Mouse (Mus musculus) liver, embryonic 13.5 days (tissue): ENCODE measurements around the gene Cds1. TPM values are rescaled to one million over a fixed set of nuclear protein-coding genes. Genes with fewer than 3 reads are reported as not detected.

Experiments used
- ATAC-seq: fragments of 200-750 bp; cut with Nextera tagmentation; 2 replicates; pipeline ENCODE4 v1.8.0; 2017; ENCODE audit warnings: low read depth, mild to moderate bottlenecking, moderate number of reproducible peaks, moderate library complexity
- DNase-seq: peaks from one replicate; pipeline ENCODE4 v3.0.0; 2022
- H3K27ac ChIP-seq: fragments of 300-500 bp; sonication (generic); 2 replicates; pipeline ENCODE4 v1.5.1; 2015; ENCODE audit warnings: moderate library complexity, mild to moderate bottlenecking, inconsistent platforms
- H3K27me3 ChIP-seq: fragments of 300-500 bp; sonication (generic); 2 replicates; pipeline ENCODE4 v1.6.1; 2015; ENCODE audit warnings: mild to moderate bottlenecking, inconsistent platforms
- H3K36me3 ChIP-seq: fragments of 300-500 bp; sonication (generic); 2 replicates; pipeline ENCODE4 v1.6.1; 2015; ENCODE audit warnings: mild to moderate bottlenecking, inconsistent platforms
- H3K4me1 ChIP-seq: fragments of 300-500 bp; sonication (generic); replicated peaks from 2 replicates; pipeline ENCODE4 v1.6.1; 2015; ENCODE audit warnings: inconsistent platforms
- H3K4me2 ChIP-seq: fragments of 300-500 bp; sonication (generic); 2 replicates; pipeline ENCODE4 v1.6.1; 2015; ENCODE audit warnings: inconsistent platforms, mild to moderate bottlenecking, moderate library complexity
- H3K4me3 ChIP-seq: fragments of 300-500 bp; sonication (generic); replicated peaks from 2 replicates; pipeline ENCODE4 v1.5.1; 2015; ENCODE audit warnings: mild to moderate bottlenecking, inconsistent platforms
- H3K9ac ChIP-seq: fragments of 300-500 bp; sonication (generic); 2 replicates; pipeline ENCODE4 v1.6.1; 2015; ENCODE audit warnings: mild to moderate bottlenecking, inconsistent platforms
- H3K9me3 ChIP-seq: fragments of 300-500 bp; sonication (generic); replicated peaks from 2 replicates; pipeline ENCODE4 v1.6.1; 2016; ENCODE audit warnings: inconsistent platforms
- WGBS: fragments of 180-500 bp; shearing (Covaris S2); methylation state at CpG from one replicate; pipeline ENCODE4 v1.1.7; 2015; ENCODE audit not compliant: insufficient replicate concordance; 5-methylcytosine and 5-hydroxymethylcytosine counted together
- polyA plus RNA-seq: library from polyadenylated mRNA; unstranded; fragments of >200 nt; fragmentation: Nextera tagmentation; extraction: Ambion mirVana; gene quantifications from 2 replicates; pipeline ENCODE4 v1.2.1, GENCODE M21; 2015

The Cds1 gene
- polyA plus RNA-seq, 1 experiment from 2014 or later = 0.27 TPM

GRCm38 (mm10) chr5:101776528-101776927 lies 11.6 kb downstream of the Cds1 start:
- H3K27me3 ChIP-seq = peaks cover 3% of the 10 kb centered on the region; the same call in 1 of the 2 replicates
- H3K4me2 ChIP-seq = no peak overlapping the region
- no peaks in the 10 kb centered on the region for H3K9me3 ChIP-seq
- WGBS = 76% methylated on average over 8 of the region's 8 CpGs
- no peaks in the 10 kb centered on the region for H3K36me3 ChIP-seq
- H3K4me3 ChIP-seq = no peak overlapping the region
- H3K4me1 ChIP-seq = no peaks in the 10 kb centered on the region
- ATAC-seq (no peak), DNase-seq (no peak)
- H3K27ac ChIP-seq = no peak overlapping the region
- H3K9ac ChIP-seq = no peak overlapping the region

- 82% methylated on average over 15 of the region's 15 CpGs for WGBS
These were observed 14.5 kb downstream of the Cds1 start for GRCm38 (mm10) chr5:101779376-101779863.

DNA sequence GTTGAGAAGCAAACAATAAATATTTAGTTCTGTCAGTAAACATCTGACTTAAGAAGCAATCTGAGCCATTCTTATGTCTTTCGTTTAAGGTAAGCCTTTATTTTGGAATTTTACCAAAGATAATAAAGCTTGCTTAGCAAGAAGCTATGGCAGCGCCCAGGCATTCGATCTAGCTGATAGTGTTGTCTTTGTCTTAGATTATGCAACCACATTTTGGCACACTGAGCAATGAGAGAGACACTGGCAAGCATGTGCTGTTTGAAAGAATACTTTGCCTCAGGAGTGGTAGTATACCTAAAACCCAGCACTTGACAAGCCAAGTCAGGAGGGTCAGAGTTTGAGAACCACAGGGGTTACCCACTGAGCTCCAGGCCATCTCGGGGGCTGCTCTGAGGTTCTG lies 16.0 kb downstream of the Cds1 start:
- H3K4me1 ChIP-seq = no peaks in the 10 kb centered on the region
- H3K27me3 ChIP-seq = no peaks in the 10 kb centered on the region
- H3K4me2 ChIP-seq = no peak overlapping the region
- no peak for DNase-seq
- no peak overlapping the region for H3K9ac ChIP-seq
- WGBS = 63% methylated on average over 4 of the region's 4 CpGs
- H3K27ac ChIP-seq = no peak overlapping the region
- H3K9me3 ChIP-seq = no peaks in the 10 kb centered on the region
- no peaks in the 10 kb centered on the region for H3K36me3 ChIP-seq
- no peak overlapping the region for H3K4me3 ChIP-seq
- ATAC-seq = no peak

More at GRCm38 (mm10) chr5:101779376-101779863, 14.5 kb downstream of the Cds1 start:
- no peak overlapping the region for H3K27ac ChIP-seq
- no peaks in the 10 kb centered on the region for H3K36me3 ChIP-seq
- H3K4me2 ChIP-seq = no peak overlapping the region
- no peak overlapping the region for H3K4me3 ChIP-seq
- no peak overlapping the region for H3K9ac ChIP-seq
- DNase-seq (no peak), ATAC-seq (no peak)
- no peaks in the 10 kb centered on the region for H3K4me1 ChIP-seq
- H3K27me3 ChIP-seq = no peaks in the 10 kb centered on the region
- no peaks in the 10 kb centered on the region for H3K9me3 ChIP-seq

GRCm38 (mm10) chr5:101784328-101784727 lies 19.4 kb downstream of the Cds1 start:
- H3K27ac ChIP-seq = no peak overlapping the region

GRCm38 (mm10) chr5:101784787-101785186 lies 19.9 kb downstream of the Cds1 start:
- DNase-seq = no peak
- no peak overlapping the region for H3K4me3 ChIP-seq
- ATAC-seq = no peak
- no peaks in the 10 kb centered on the region for H3K36me3 ChIP-seq
- 65% methylated on average over 2 of the region's 2 CpGs for WGBS
- H3K9ac ChIP-seq = no peak overlapping the region
- no peaks in the 10 kb centered on the region for H3K9me3 ChIP-seq
- H3K27ac ChIP-seq = no peak overlapping the region
- no peaks in the 10 kb centered on the region for H3K27me3 ChIP-seq
- H3K4me2 ChIP-seq = no peak overlapping the region
- H3K4me1 ChIP-seq = no peaks in the 10 kb centered on the region

More at GRCm38 (mm10) chr5:101784328-101784727, 19.4 kb downstream of the Cds1 start:
- Histone ChIP-seq H3K9ac (no peak overlapping the region), H3K36me3 (no peaks in the 10 kb centered on the region), H3K9me3 (no peaks in the 10 kb centered on the region), H3K27me3 (no peaks in the 10 kb centered on the region), H3K4me3 (no peak overlapping the region), H3K4me2 (no peak overlapping the region), H3K4me1 (no peaks in the 10 kb centered on the region)
- DNase-seq (no peak), ATAC-seq (no peak)
- 64% methylated on average over 3 of the region's 3 CpGs for WGBS

DNA sequence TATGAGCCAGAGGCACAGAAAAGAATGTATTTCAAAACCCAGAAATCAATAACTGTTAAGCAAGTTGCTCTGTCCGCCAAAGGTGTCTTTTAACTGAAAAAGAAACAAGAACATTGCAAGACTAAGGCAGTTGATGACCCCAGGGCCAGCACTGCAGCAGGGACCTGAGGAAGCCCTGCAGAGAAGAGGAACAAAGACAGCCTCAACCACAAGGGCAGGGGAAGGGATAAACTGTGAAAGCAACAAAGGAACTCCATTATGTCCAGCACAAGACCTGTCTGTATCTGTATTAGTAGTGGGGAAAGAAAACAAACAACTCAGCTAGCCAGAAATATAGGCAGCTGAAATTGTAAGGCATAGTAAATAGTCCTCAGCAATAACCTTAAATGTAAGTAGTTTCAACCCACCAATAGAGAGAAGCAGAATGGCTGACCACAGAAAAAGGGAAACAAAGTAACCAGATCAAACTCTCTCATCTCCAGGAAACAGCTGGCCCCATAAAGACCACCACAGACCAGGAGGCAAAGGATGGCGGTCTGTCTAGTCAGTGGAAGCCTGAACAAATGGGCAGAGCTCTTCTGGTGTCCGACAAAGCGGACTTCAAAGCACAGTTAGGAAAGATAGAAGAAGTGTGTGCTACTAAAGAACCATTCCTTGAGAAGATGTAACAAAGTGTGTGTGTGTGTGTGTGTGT lies 21.1 kb downstream of the Cds1 start:
- ATAC-seq = no peak
- Histone ChIP-seq H3K9me3 (no peaks in the 10 kb centered on the region), H3K4me3 (no peak overlapping the region), H3K4me1 (no peaks in the 10 kb centered on the region), H3K27ac (no peak overlapping the region), H3K36me3 (no peaks in the 10 kb centered on the region), H3K27me3 (no peaks in the 10 kb centered on the region), H3K4me2 (no peak overlapping the region), H3K9ac (no peak overlapping the region)
- 12% methylated on average over 4 of the region's 4 CpGs for WGBS
- no peak for DNase-seq

- no peak overlapping the region for H3K4me3 ChIP-seq
- H3K9ac ChIP-seq = no peak overlapping the region
- no peaks in the 10 kb centered on the region for H3K27me3 ChIP-seq
- H3K27ac ChIP-seq = no peak overlapping the region
- no peak for ATAC-seq
- H3K36me3 ChIP-seq = no peaks in the 10 kb centered on the region
- H3K4me2 ChIP-seq = no peak overlapping the region
- no peaks in the 10 kb centered on the region for H3K4me1 ChIP-seq
- DNase-seq = no peak
- H3K9me3 ChIP-seq = no peaks in the 10 kb centered on the region
These were observed 24.8 kb downstream of the Cds1 start for GRCm38 (mm10) chr5:101789770-101790169.

DNA sequence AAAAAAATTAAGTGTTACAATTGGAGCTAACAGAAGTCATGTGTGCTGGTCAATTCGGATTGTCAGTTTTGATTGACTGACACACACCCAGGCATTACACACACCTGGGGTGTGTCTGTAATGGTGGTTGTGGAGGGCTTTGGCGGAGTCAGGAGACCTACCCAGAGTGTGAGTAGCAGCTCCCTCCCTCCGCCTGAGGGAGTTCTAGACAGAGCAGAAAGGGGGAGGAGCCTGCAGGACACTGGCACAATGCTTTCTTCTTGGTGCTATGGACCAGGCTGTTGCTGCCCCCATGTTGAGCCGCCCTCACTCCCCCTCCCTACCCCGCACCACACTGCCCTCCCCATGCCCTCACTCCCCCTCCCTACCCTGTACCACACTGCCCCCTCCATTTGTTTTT lies 25.6 kb downstream of the Cds1 start:
- 61% methylated on average over 5 of the region's 5 CpGs for WGBS
- DNase-seq = no peak
- H3K4me3 ChIP-seq = no peak overlapping the region
- H3K36me3 ChIP-seq = no peaks in the 10 kb centered on the region
- H3K9me3 ChIP-seq = no peaks in the 10 kb centered on the region
- ATAC-seq = no peak
- H3K27me3 ChIP-seq = no peaks in the 10 kb centered on the region
- no peak overlapping the region for H3K27ac ChIP-seq
- no peaks in the 10 kb centered on the region for H3K4me1 ChIP-seq
- H3K4me2 ChIP-seq = no peak overlapping the region
- no peak overlapping the region for H3K9ac ChIP-seq

DNA sequence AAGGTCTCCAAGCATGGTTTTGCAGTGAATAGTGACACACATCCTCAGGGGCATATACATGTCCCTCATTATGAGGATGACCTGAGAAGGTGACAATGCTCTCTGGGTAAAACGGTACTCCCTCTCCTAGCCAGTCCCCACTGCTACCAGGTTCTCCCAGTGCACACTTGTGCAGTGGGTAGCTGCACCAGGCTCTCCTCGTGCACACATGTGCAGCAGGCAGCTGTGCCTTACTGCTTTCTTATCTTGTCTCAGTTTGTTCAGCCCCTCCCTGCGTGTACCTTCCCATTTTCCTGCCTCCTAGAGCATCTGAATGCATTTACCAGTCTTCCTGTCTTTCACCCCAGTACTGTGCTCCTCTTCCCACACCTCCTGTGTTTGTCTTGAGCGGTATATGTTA lies 27.7 kb downstream of the Cds1 start:
- ATAC-seq (no peak), DNase-seq (no peak)
- H3K4me3 ChIP-seq = no peak overlapping the region
- no peak overlapping the region for H3K9ac ChIP-seq
- H3K27ac ChIP-seq = no peak overlapping the region
- 27% methylated on average over 4 of the region's 4 CpGs for WGBS
- H3K27me3 ChIP-seq = no peaks in the 10 kb centered on the region
- H3K4me2 ChIP-seq = no peak overlapping the region
- H3K36me3 ChIP-seq = no peaks in the 10 kb centered on the region
- H3K4me1 ChIP-seq = no peaks in the 10 kb centered on the region
- no peaks in the 10 kb centered on the region for H3K9me3 ChIP-seq

DNA sequence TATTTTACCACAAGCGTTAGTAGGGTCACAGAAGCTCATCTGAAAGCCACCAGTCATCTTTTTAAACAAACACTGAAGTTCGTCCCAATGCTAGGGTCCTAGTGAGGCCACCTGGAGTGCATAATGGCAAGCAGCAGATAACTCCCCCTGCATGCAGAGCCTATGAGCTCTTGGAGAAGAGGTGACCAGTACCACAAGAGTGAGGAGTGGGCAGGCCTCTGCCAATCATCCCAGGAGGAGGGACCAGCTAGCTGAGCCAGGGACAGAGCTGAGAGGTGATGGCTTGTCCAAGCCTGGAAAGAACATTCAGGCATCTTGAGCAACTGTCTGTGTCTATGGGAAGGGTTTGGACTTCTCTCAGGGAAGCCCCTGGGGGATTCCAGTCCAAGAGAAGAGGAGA lies 37.0 kb downstream of the Cds1 start:
- Histone ChIP-seq H3K9ac (no peak overlapping the region), H3K27me3 (no peaks in the 10 kb centered on the region), H3K36me3 (no peaks in the 10 kb centered on the region), H3K9me3 (0 out of 2 replicates have a peak, but pooled peaks cover 6% of the 10 kb centered on the region), H3K4me3 (no peak overlapping the region), H3K4me2 (no peak overlapping the region), H3K4me1 (no peaks in the 10 kb centered on the region), H3K27ac (no peak overlapping the region)
- 61% methylated on average over 2 of the region's 2 CpGs for WGBS
- DNase-seq (no peak), ATAC-seq (no peak)

DNA sequence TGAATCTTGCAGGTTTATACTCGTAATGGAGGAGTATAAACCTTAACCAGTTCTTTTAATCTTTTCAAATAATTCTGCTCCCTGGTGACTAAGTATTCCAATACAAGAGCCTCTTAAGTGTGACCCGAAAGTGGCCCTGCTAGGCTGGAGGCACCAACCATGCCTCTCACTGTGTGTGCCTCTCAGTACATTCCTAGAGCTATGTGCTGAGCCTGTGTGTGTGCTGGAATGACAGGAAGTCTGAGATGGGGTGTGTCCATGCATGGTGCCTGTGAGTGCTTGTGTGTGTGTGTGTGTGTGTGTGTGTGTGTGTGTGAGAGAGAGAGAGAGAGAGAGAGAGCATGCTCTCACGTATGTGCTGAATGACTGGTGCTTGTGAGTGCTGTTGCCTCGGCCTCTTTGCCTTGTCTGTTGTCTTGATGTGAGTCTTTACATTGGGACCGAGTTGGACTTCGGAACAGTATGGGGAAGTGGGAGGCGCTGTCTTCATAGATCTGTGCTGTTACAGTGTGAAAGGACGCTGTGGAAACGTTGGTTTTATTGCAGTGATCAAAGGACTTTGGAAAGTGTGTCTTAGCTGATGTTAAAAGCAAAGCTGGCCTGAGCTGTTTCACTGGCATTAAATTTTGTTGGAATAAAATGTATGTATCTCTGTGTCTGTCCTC lies 37.6 kb downstream of the Cds1 start:
- Histone ChIP-seq H3K27ac (no peak overlapping the region), H3K4me1 (no peaks in the 10 kb centered on the region), H3K27me3 (no peaks in the 10 kb centered on the region), H3K9me3 (0 out of 2 replicates have a peak, but pooled peaks cover 6% of the 10 kb centered on the region), H3K9ac (no peak overlapping the region), H3K4me3 (no peak overlapping the region), H3K4me2 (no peak overlapping the region), H3K36me3 (no peaks in the 10 kb centered on the region)
- WGBS = 59% methylated on average over 9 of the region's 9 CpGs
- ATAC-seq = no peak
- no peak for DNase-seq
